Mouse (Mus musculus): ENCODE results near the gene Oxsr1. TPM values are rescaled to one million over a fixed set of nuclear protein-coding genes. Genes with fewer than 3 reads are reported as not detected.
A peak's percentile ranks its signal among the peaks of the same experiment; 100 is the strongest.

The Oxsr1 gene
- polyA plus RNA-seq, 1 experiment from 2014 or later: 13.5 TPM

DNA sequence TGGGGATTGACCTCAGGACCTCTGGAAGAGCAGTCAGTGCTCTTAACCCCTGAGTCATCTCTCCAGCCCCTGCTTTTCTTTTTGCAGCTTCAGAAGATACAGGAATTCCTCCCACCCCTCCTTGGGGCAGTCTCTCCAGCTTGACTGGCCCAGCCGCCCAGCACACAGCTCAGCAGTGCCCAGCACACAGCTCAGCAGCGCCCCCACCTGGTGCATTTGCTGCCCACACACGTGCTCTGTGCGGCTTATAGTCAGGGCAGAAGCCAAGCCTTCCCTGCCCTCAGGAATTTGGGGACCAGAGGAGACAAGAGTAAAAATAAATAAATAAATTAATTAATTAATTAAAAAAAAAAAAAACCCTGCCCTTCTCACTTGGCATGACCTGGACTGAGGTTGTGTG lies 29.8 kb upstream of the Oxsr1 start:
- no peak overlapping the region for H3K27ac ChIP-seq (ENCODE audit: poor library complexity, severe bottlenecking)
- peaks cover 44% of the 10 kb centered on the region for H3K36me3 ChIP-seq
- H3K9me3 ChIP-seq (replicated peaks): no peaks in the 10 kb centered on the region
- H3K4me2 ChIP-seq: no peak overlapping the region
- no peaks in the 10 kb centered on the region for H3K4me1 ChIP-seq (replicated peaks)
- no peak overlapping the region for H3K4me3 ChIP-seq
- ATAC-seq (ENCODE audit: insufficient number of reproducible peaks, low FRiP score): peak; percentile 83
- H3K9ac ChIP-seq: no peak overlapping the region
- WGBS: 24% methylated on average over 4 of the region's 4 CpGs
- no peaks in the 10 kb centered on the region for H3K27me3 ChIP-seq (replicated peaks)

DNA sequence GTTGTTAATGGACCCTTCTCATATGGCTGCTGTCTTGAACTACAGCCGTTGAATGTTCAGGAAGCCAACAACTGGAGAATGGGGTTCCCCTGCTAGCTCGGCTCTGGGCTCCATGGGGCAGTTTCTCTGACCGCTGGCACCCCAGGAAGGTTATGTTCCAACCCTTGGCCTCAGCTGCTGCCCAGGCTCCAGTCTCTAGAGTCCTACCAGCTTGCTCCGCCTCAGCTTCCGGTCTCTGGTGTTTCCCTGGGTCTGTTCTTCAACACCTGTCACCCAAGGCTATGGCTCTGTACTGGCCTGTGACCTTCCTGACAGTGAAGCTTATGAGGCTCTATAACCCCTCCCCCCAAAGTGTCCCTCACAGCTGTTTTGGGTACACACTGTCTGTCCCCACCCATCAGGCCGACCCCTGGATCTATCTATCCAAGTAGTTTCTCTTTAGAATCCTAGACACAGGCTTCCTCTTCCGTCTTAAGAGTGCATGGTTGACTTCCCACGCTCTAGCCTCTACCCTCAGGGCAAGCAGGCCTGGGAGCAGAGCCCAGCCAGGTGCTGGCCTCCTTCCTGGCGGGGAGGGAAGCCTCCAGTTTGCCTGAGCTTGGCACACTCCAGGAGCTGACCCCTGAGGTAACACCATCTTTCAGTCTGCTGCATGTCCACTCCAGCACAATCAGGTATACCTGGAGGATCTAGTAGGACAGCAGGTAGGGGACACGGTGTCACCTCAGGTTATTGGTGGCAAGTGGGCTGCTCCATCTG lies 28.9 kb upstream of the Oxsr1 start:
- Histone ChIP-seq H3K4me2 (no peak overlapping the region), H3K9me3 (replicated peaks) (no peaks in the 10 kb centered on the region), H3K27me3 (replicated peaks) (no peaks in the 10 kb centered on the region), H3K4me3 (no peak overlapping the region), H3K4me1 (replicated peaks) (no peaks in the 10 kb centered on the region), H3K36me3 (peaks cover 53% of the 10 kb centered on the region), H3K27ac (ENCODE audit: poor library complexity, severe bottlenecking) (no peak overlapping the region), H3K9ac (no peak overlapping the region)
- WGBS: 90% methylated on average over 10 of the region's 10 CpGs
- no peak for ATAC-seq (ENCODE audit: insufficient number of reproducible peaks, low FRiP score)

DNA sequence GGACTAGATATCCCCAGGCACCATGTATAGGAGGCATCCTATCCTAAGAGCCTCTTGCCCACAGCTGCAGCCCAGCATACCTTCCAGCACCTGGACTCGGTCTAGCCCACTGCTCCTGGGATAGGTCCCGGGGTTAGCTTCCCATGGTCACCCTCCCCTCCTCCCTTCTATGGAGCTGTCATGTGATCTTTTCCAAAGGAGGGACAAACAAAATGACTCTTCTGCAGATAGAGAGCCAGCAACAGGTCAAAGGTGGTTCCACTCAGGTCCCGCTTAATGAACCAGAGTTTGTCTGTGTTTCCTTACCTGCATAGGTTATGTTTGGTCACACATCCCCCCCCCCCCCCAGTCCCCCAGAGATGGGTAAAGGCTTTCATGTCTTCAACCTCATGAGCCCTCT lies 28.3 kb upstream of the Oxsr1 start:
- Histone ChIP-seq H3K4me2 (no peak overlapping the region), H3K27me3 (replicated peaks) (no peaks in the 10 kb centered on the region), H3K4me1 (replicated peaks) (no peaks in the 10 kb centered on the region), H3K36me3 (peaks cover 59% of the 10 kb centered on the region), H3K9me3 (replicated peaks) (no peaks in the 10 kb centered on the region), H3K4me3 (no peak overlapping the region), H3K9ac (no peak overlapping the region), H3K27ac (ENCODE audit: poor library complexity, severe bottlenecking) (no peak overlapping the region)
- 89% methylated on average over 3 of the region's 3 CpGs for WGBS
- ATAC-seq (ENCODE audit: insufficient number of reproducible peaks, low FRiP score): no peak

DNA sequence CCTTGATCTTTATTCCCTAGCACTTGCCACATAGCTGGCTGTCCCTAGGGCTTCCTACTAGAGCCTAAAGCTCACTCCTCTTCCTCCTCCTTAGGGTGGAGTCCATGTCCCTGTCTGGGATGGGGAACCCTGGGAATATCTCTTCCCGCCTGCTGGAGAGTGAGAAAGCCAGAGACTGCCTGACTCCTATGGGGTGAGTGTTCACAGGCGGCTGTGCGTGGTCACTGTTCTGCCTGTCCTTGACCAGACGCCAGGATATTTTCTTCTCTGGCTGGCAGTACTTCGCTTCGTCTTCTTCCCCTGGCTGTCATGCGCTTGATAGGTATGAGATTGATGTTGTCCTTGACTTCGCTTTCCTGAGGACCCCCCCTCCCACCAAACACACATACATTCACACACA lies 24.1 kb upstream of the Oxsr1 start:
- no peak for ATAC-seq (ENCODE audit: insufficient number of reproducible peaks, low FRiP score)
- no peak overlapping the region for H3K27ac ChIP-seq (ENCODE audit: poor library complexity, severe bottlenecking)
- no peak overlapping the region for H3K4me3 ChIP-seq
- no peaks in the 10 kb centered on the region for H3K27me3 ChIP-seq (replicated peaks)
- H3K4me2 ChIP-seq: no peak overlapping the region
- H3K4me1 ChIP-seq (replicated peaks): peaks cover 8% of the 10 kb centered on the region
- 0 out of 2 replicates have a peak overlapping the region, but pooled peaks have one; percentile 8 for H3K9ac ChIP-seq
- 87% methylated on average over 8 of the region's 8 CpGs for WGBS
- peaks cover 83% of the 10 kb centered on the region for H3K36me3 ChIP-seq
- no peaks in the 10 kb centered on the region for H3K9me3 ChIP-seq (replicated peaks)

DNA sequence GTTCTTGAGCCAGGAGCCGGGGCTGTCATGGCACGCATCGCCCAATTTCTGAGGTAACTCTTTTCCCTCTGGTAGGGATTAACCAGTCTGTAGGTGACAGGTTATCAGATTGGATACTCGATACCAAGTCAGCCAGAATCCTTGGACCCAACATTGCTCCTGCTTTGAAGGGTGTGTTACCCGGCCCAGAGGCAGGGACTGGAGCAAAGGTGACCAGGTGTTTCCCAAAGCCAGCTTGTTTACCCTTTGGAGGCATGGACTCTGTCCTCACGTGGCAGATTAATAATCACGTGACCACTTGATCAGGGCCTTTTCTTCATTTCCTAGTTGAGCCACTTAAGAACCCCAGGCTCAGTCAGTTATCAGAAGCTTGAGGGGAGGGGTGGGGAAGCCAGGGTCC lies 20.5 kb upstream of the Oxsr1 start:
- Histone ChIP-seq H3K27me3 (replicated peaks) (no peaks in the 10 kb centered on the region), H3K4me2 (peak overlapping the region; percentile 83; the same call in 1 of the 2 replicates), H3K36me3 (peaks cover 50% of the 10 kb centered on the region), H3K4me3 (no peak overlapping the region), H3K9ac (no peak overlapping the region), H3K27ac (ENCODE audit: poor library complexity, severe bottlenecking) (no peak overlapping the region), H3K9me3 (replicated peaks) (no peaks in the 10 kb centered on the region), H3K4me1 (replicated peaks) (peaks cover 14% of the 10 kb centered on the region)
- ATAC-seq (ENCODE audit: insufficient number of reproducible peaks, low FRiP score): no peak
- 85% methylated on average over 7 of the region's 7 CpGs for WGBS

DNA sequence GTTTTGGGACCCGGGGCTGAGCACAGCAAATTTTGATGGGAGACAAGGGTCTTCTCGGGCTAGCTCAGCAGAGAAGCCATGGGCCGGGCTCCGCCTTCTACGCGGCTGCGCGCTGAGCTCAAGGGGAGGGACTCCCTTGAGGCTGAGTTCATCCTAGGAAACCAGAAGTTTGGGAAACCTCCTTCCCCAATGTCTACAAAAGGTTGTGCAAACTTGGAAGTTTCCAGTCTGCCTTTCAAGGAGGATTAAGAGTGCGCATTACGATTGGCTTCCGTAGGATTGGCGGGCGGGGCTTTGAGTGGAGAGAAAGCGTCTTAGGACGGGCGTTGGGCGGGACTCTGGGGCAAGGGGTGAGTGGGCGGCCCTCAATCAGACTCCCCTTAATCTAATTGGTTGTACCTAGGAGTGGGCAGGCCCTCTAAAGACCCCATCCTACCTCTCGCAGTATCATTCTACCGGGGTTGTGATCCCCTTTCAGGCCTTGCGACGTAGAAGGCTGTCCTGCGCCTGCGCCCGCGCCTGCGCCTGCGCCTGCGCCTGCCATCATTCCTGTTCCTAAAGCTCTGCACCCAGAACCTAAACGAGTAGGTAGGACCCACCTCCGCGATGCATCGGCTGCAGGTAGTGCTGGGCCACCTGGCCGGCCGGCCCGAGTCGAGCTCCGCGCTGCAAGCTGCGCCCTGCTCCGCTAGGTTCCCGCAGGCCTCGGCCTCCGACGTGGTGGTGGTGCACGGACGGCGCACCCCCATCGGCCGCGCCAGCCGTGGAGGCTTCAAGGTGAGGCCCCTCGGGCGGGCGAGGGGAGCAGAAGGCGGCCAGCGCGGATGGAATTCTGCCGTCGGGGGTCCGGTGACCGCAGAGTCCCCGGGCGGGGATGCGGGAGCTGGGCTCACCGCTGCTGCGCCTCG lies 18.9 kb upstream of the Oxsr1 start, which contains the start of gene Myd88:
Gene Myd88, minus strand, starts transcription at position 503 of the 908 bp plus-strand sequence.
- Histone ChIP-seq H3K4me1 (replicated peaks) (peaks cover 14% of the 10 kb centered on the region), H3K9ac (peak within 1 kb of the TSS; percentile 89), H3K27ac (ENCODE audit: poor library complexity, severe bottlenecking) (peak within 1 kb of the TSS; percentile 86), H3K4me2 (peak within 1 kb of the TSS; percentile 83), H3K27me3 (replicated peaks) (no peaks in the 10 kb centered on the region), H3K4me3 (peak within 1 kb of the TSS; percentile 87), H3K36me3 (peaks cover 43% of the 10 kb centered on the region), H3K9me3 (replicated peaks) (no peaks in the 10 kb centered on the region)
- peak; percentile 95 for ATAC-seq (ENCODE audit: insufficient number of reproducible peaks, low FRiP score)
- under 1% methylated on average over 67 of the region's 68 CpGs for WGBS

DNA sequence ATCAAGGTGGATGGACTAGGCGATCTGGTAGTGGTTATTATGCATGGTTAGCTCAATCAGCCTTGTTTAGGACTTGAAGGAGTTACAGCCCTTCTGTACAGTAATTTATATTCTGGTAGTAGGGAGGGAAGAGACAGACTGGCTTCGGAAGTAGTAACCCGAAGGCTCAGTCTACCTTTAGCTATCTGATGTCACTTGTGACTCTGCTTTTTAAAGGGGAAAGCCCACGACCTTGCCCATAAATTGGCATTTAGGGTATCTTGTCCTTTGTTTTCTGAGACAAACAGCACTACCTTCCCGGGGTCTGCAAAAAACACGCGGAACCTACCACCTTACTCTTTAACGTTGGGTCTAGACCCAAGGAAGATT lies 18.0 kb upstream of the Oxsr1 start:
- H3K27me3 ChIP-seq (replicated peaks): no peaks in the 10 kb centered on the region
- 3% methylated on average over 8 of the region's 8 CpGs for WGBS

DNA sequence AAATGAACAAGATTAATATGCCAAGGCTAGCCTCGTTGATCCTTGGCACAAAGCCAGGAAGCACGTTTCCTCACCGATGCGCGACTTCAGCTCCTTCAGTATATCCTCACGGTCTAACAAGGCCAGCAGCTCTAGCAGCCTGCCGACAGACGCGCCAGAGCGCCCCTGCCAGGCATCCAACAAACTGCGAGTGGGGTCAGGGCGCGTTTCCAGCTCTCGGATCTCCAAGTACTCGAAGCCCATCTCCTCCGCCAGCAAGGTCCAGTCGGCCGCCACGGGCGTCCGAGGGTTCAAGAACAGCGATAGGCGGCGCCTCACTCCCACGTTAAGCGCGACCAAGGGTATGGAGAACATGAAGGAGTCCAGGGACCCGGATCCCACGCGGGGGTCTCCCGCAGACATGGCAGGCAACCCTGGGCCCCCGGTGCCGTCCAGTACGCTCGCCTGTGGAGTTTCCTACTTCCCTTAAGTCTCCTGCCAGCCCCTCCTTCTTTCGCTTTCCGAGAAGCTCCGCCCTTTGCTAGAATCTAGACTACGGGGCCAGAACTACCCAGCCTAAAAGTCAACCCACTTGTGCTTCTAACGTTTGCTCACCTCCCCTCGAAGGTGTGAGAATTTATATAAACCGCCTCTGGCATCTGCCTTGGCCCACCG lies 17.5 kb upstream of the Oxsr1 start, which contains the start of gene Acaa1a:
Gene Acaa1a, plus strand, starts transcription at position 119 of the 654 bp plus-strand sequence.
- Histone ChIP-seq H3K27ac (ENCODE audit: poor library complexity, severe bottlenecking) (peak within 1 kb of the TSS; percentile 86), H3K4me1 (replicated peaks) (peaks cover 15% of the 10 kb centered on the region), H3K4me3 (peak within 1 kb of the TSS; percentile 87), H3K9ac (peak within 1 kb of the TSS; percentile 71), H3K36me3 (peaks cover 28% of the 10 kb centered on the region), H3K4me2 (peak within 1 kb of the TSS; percentile 83), H3K27me3 (replicated peaks) (no peaks in the 10 kb centered on the region), H3K9me3 (replicated peaks) (no peaks in the 10 kb centered on the region)
- ATAC-seq (ENCODE audit: insufficient number of reproducible peaks, low FRiP score): no peak
- WGBS: under 1% methylated on average over 43 of the region's 43 CpGs

More for the DNA sequence above, 18.0 kb upstream of the Oxsr1 start:
- H3K4me3 ChIP-seq: peak overlapping the region; percentile 87
- peak overlapping the region; percentile 71 for H3K9ac ChIP-seq
- peak overlapping the region; percentile 86 for H3K27ac ChIP-seq (ENCODE audit: poor library complexity, severe bottlenecking)
- no peak for ATAC-seq (ENCODE audit: insufficient number of reproducible peaks, low FRiP score)
- H3K36me3 ChIP-seq: peaks cover 34% of the 10 kb centered on the region
- no peaks in the 10 kb centered on the region for H3K9me3 ChIP-seq (replicated peaks)
- H3K4me1 ChIP-seq (replicated peaks): peaks cover 14% of the 10 kb centered on the region
- peak overlapping the region; percentile 83 for H3K4me2 ChIP-seq

DNA sequence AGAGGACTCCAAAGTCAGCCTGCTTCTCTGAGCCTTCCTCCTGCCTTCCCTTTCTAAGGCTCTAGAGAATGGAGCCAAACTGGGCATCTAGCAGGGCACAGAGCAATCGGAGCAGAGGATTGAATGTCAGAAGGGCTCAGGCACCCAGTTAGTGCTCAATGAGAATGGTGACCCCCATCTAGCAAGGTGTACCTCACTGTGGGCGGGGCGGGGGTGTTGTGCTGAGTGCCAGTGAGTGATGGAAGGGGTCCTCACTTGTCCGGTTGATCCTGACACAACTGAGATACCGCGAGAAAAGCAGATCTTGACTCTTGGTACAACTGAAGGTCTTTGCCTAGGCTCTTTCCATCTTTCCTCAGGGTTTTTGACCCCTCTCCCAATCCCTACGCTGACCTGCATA lies 16.9 kb upstream of the Oxsr1 start:
- H3K4me3 ChIP-seq: peak overlapping the region; percentile 87
- H3K27ac ChIP-seq (ENCODE audit: poor library complexity, severe bottlenecking): no peak overlapping the region
- peaks cover 21% of the 10 kb centered on the region for H3K4me1 ChIP-seq (replicated peaks)
- peaks cover 23% of the 10 kb centered on the region for H3K36me3 ChIP-seq
- no peak for ATAC-seq (ENCODE audit: insufficient number of reproducible peaks, low FRiP score)
- peak overlapping the region; percentile 83 for H3K4me2 ChIP-seq
- H3K9me3 ChIP-seq (replicated peaks): no peaks in the 10 kb centered on the region
- WGBS: 53% methylated on average over 7 of the region's 7 CpGs
- no peaks in the 10 kb centered on the region for H3K27me3 ChIP-seq (replicated peaks)
- H3K9ac ChIP-seq: peak overlapping the region; percentile 71; the same call in 1 of the 2 replicates

DNA sequence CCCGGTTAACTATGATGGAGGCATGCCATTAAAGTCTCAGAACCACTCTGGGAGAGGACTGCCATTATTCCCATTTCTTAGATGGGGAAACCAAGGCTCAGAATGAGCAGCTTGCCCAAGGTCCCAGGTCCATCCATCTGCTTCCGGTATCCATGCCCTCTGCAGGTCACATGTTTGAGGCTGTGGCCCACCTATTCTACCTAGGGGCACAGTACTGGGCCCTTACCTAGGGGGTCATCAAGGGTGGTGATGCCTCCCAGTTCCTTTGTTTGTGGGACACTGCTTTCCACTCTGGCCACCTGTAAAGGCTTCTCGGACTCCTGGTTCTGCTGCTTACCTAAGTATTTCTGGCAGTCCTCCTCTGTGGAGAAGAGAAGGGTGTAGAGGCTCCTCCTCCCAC lies 16.1 kb upstream of the Oxsr1 start:
- H3K9me3 ChIP-seq (replicated peaks): no peaks in the 10 kb centered on the region
- 87% methylated on average over 3 of the region's 3 CpGs for whole genome bisulfite sequencing

DNA sequence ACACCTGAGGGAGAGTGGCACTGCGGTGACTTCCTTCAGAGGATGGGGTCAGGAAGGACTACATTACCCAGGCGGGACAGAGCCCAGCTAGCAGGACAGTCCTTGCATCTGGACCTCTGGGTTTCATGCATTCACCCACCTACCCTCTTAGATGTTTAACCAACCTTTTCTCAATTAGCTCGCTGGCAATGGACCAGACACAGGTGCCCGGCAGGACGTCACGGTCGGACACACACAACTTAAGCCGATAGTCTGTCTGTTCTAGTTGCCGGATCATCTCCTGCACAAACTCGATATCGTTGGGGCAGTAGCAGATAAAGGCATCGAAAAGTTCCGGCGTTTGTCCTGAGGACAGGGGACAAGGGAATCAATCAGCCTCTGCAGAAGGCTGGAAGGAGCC lies 15.6 kb upstream of the Oxsr1 start:
- 88% methylated on average over 14 of the region's 14 CpGs for WGBS
- peaks cover 10% of the 10 kb centered on the region; the same call in 1 of the 2 replicates for H3K36me3 ChIP-seq
- H3K9ac ChIP-seq: no peak overlapping the region
- no peak overlapping the region for H3K4me2 ChIP-seq
- no peak for ATAC-seq (ENCODE audit: insufficient number of reproducible peaks, low FRiP score)
- H3K4me1 ChIP-seq (replicated peaks): peaks cover 24% of the 10 kb centered on the region
- no peak overlapping the region for H3K27ac ChIP-seq (ENCODE audit: poor library complexity, severe bottlenecking)
- H3K4me3 ChIP-seq: no peak overlapping the region
- no peaks in the 10 kb centered on the region for H3K9me3 ChIP-seq (replicated peaks)
- no peaks in the 10 kb centered on the region for H3K27me3 ChIP-seq (replicated peaks)

More for the DNA sequence above, 16.1 kb upstream of the Oxsr1 start:
- no peak overlapping the region for H3K4me3 ChIP-seq
- peaks cover 24% of the 10 kb centered on the region for H3K4me1 ChIP-seq (replicated peaks)
- no peak for ATAC-seq (ENCODE audit: insufficient number of reproducible peaks, low FRiP score)
- H3K27ac ChIP-seq (ENCODE audit: poor library complexity, severe bottlenecking): no peak overlapping the region
- no peaks in the 10 kb centered on the region for H3K27me3 ChIP-seq (replicated peaks)
- no peak overlapping the region for H3K9ac ChIP-seq
- no peak overlapping the region for H3K4me2 ChIP-seq
- peaks cover 15% of the 10 kb centered on the region for H3K36me3 ChIP-seq

All from heart, embryonic 12.5 days (tissue).